Mouse (Mus musculus): ENCODE results near the gene G6pc. TPM values are rescaled to one million over a fixed set of nuclear protein-coding genes. Genes with fewer than 3 reads are reported as not detected.
"Not testable (repeated sequence)": the region's sequence is repeated elsewhere in the genome, so short reads cannot be mapped to it uniquely, and the experiment has no call there.

The G6pc gene
- 8.4 and 26.4 TPM in 2 replicates for total RNA-seq (2021)
- long read RNA-seq, experiment 1, transcript G6pc-201 (5 exons, 2,414 nt): major isoform, 8 of 12 reads
- long read RNA-seq, experiment 1, partial matches to known transcripts: 3 of 12 reads
- long read RNA-seq, experiment 1, other reads (novel, unspliced or antisense): 1 of 12 reads
- long read RNA-seq, experiment 2, transcript G6pc-201 (5 exons, 2,414 nt): major isoform, 19 of 19 reads
- long read RNA-seq, experiment 2, partial matches to known transcripts: 0 of 19 reads
- long read RNA-seq, experiment 2, other reads (novel, unspliced or antisense): 0 of 19 reads

DNA sequence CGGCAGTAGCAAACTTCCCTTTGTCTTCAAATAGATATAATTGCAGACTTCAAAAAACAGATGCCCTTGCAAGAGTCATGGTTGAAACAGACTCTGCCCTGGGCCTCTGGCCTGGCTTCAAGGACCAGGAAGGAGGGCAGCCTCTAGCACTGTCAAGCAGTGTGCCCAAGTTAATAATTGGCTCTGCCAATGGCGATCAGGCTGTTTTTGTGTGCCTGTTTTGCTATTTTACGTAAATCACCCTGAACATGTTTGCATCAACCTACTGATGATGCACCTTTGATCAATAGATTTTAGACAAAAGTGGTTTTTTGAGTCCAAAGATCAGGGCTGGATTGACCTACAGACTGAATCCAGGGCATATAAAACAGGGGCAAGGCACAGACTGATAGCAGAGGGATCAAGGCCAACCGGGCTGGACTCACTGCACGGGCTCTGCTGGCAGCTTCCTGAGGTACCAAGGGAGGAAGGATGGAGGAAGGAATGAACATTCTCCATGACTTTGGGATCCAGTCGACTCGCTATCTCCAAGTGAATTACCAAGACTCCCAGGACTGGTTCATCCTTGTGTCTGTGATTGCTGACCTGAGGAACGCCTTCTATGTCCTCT lies at the start of gene G6pc:
Gene G6pc (plus strand): TSS at position 236 of the 610 bp plus-strand sequence.
- peak; percentile 56 for DNase-seq

DNA sequence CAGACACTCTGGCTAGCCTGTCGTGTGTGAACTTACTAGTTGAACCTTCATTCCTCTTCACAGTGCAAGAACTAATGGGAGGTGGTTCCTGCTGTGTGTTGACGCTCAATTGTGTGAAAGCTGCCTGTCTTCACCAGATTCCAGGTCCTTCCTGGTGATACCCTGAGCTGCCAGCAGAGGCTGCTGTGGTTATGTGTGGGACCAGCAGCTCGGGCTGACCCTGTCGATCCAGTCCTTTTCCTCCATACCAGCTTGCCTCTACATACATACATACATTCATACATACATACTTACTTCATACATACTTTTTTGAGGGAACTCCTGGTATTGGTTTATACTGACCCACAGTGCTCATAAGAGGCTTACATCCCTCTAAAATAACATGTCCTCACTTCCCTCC lies 43.8 kb upstream of the G6pc start:
- DNase-seq: peak; percentile 85

DNA sequence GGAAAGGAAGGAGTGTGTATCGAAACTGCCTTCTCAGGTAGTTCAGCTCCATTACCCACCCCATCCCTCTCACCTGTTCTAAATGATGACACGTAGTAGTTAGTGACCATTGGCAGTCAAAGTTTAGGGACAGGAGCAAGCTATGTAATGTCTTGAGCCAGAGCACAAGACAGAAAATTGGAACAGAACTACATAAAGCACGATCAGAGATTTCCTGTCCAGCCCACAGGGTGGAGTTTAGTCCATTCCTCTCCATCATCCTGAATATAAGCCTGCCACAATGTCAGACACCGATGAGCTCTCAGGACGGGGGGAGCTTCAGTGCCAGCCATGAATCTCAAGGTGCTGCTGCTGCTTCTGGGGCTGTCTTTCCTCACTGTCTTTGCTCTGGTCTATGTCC lies 42.6 kb upstream of the G6pc start, which contains the start of gene Aoc2:
Gene Aoc2 (plus strand): TSS at position 301 of the 400 bp plus-strand sequence.
- DNase-seq: no peak

DNA sequence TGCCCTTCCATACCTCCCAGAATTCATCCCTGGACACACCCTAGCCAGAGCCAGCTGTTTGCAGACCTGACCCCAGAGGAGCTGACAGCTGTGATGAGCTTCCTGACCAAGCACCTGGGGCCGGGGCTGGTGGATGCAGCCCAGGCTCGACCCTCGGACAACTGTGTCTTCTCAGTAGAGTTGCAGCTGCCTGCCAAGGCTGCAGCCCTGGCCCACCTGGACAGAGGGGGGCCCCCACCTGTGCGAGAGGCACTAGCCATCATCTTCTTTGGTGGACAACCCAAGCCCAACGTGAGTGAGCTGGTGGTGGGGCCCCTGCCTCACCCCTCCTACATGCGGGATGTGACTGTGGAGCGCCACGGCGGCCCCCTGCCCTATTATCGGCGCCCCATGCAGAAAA lies 42.2 kb upstream of the G6pc start:
- not testable (repeated sequence) for DNase-seq

DNA sequence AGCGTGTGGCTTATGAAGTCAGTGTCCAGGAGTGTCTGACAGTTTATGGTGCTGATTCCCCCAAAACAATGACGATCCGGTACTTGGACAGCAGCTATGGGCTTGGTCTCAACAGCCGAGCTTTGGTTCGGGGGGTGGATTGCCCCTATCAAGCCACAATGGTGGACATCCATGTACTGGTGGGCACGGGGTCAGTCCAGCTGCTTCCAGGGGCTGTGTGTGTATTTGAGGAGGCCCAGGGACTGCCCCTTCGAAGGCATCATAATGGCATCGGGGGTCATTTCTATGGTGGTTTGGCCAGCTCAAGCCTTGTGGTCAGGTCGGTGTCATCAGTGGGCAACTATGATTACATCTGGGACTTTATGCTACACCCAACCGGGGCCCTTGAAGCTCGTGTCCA lies 41.2 kb upstream of the G6pc start:
- DNase-seq: no peak

DNA sequence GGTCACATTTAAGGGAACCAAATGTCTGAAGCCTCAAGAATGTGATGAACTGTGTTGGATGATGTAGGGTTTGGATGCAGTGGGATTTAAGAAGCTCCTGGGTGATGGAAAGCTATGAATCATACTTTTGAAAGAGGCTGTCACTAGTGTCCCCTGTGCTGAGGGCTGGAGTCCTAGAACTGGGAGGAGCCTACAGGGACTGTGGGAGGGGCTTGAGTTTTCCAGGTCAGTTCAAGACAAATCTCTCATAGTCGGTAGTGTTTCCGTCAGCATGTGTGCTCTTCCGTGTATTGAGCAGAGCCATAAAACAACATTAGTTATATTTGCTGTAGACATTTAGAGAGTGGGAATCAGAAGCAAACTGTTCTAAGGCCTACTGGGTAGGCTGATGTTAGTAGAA lies 40.0 kb upstream of the G6pc start:
- peak; percentile 35 for DNase-seq

DNA sequence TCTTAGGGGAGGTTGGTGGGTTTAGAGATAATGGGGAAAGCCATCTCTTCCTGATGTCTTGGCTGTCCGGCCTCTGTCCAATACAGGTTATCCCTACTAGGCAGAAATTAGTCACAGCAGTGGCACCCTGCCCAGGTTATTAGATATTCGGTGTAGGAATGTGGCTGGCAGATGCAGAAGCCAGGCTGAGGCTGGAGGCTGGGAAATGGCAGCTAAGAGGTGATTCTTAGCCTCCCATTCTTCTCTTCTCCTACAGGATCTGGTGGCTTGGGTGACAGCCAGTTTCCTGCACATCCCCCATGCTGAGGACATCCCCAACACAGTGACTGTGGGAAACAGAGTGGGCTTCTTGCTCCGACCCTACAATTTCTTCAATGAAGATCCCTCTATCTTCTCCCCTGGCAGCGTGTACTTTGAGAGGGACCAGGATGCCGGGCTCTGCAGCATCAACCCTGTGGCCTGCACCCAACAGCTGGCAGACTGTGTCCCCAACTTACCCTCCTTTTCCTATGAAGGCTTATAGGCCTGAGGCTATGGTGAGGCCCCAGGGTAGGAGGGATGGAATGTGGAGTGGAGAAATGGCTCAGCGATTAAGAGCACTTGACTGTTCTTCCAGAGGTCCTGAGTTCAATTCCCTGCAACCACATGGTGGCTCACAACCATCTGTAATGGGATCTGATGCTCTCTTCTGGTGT lies 38.3 kb upstream of the G6pc start:
- DNase-seq: peak; percentile 83

DNA sequence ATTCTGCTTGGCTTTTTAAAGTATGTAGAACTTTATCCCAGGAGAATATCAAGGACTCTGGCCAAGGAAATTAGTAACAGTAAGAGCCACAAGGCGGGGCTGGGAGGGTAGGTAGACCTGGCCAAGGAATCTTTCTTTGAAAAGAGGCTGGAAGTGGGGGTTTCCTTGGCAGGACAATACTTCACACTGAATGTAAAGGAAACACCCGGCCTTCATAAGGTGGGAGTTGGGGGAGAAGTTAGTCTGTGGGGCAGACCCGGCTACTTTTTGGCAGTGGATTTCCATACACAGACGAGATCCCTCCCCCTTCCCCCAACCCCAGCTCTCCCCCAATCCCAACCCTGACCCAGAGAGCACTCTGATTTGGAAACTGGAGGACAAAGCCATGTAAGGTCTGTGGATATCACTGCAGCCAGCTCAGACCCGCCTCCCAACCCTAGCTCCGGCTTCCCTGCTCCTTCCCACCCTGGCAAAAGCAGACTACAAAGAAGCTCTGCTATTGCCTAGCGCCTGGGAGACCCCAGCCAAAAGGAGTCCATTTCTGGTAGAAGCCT lies 36.9 kb upstream of the G6pc start, which contains the start of gene Aoc3:
Gene Aoc3 (plus strand): TSS at position 235 of the 554 bp plus-strand sequence.
- DNase-seq: peak; percentile 66

DNA sequence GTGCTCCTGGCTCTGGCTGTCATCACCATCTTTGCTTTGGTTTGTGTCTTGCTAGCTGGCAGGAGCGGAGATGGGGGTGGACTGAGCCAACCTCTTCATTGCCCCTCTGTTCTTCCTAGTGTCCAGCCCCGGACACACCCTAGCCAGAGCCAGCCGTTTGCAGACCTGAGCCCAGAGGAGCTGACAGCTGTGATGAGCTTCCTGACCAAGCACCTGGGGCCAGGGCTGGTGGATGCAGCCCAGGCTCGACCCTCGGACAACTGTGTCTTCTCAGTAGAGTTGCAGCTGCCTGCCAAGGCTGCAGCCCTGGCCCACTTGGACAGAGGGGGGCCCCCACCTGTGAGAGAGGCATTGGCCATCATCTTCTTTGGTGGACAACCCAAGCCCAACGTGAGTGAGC lies 36.4 kb upstream of the G6pc start:
- DNase-seq: not testable (repeated sequence)

DNA sequence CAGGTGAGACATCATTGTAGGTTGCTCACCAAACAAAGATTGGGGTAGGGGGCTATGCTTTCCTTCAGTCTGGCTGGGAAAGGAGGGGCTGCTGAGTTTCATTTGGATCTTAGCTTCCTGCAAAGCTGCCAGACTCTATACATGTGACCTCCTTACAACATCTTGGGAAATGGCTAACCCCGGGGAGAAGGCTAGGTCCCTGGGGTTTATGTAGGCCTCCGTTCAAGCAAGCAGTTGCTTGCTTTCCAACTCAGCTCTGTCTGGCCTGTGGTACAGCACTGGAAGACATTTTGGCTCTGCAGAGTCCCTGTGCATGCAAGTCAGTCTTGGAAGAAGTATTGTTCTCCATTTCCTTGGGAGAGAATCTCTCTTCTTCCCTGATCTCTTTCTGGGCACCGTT lies 34.8 kb upstream of the G6pc start:
- DNase-seq: peak; percentile 62

DNA sequence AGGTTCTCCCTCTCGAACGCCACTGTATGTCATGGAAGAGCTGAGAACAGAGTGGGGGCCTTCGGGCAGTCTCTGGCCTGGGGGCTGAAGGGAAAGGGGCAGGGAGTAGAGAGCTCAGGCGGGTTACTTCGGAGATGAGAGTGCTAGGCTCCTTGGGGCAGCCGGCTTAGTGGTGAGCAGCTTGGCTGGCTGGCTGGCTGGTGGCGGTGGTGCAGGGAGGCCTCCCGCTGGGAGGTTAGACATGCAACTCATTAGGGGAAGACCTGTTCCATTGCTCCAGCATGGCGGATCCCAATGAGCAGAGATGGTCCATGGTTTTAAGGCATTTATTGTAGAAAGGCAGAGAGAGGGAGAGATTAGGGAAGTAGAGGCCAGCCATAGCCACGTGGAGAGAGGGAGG lies 33.3 kb upstream of the G6pc start:
- DNase-seq: no peak

DNA sequence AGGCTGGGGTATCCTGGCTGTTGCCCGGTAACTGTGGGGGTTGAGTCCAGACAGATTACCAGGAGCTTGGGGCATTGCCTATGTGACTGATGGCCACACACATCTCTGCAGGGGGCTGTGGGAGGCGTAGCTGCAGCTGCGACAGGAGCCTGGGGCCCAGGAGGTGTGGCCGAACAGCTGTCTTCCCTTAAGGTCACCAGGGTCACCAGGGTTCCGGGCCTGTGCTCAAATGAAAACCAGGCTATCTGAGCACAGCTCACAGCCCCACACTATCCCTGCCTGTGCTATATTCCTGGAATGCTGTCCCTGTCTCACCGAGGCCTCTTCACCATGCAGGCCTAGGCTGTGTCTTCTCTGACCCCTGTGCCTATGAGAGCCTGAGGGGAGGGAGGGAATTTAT lies 32.8 kb upstream of the G6pc start:
- no peak for DNase-seq

DNA sequence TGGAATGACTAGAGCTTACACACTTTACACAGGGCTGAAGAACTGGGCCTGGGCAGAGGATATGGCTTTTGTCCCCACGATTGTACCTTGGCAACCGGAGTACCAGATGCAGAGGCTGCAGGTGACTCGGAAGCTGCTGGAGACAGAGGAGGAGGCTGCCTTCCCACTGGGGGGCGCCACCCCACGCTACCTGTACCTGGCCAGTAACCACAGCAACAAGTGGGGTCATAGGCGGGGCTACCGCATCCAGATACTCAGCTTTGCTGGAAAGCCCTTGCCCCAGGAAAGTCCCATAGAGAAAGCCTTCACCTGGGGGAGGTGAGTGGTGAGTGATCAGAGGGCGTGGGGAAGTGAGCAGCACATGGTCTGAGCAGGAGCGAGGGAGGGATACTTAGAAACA lies 31.7 kb upstream of the G6pc start:
- DNase-seq: no peak

DNA sequence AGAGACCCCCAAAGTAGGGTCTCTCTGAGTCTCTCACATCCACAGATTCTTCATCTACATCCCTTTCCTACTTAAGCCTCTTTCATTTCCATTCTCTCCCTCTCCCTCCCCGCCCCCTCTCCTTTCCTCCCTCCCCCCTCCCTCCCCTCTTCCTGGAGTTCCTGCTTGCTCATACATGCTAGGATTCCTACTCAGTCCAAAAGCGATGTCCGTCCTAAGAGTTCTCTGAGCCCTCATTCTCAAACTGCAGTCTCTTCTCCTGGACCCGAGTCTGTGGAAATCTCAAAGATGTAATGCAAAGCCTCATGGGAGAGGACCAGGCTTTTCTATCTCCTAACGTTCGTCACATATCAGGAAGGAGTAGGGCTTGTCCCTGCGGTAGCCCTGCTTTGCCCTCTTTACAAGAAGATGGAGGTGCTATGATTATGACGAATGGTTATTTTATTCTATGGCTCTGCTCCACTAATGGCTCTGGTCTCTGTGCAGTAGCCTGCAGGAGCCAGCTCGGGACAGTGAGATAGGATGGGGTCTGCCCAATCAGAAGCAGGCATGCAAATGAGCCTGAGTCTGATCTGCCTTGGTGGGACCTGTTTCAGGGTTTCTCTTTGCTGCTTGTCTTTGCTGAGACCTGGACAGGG lies 29.1 kb upstream of the G6pc start:
- peak; percentile 60 for DNase-seq

DNA sequence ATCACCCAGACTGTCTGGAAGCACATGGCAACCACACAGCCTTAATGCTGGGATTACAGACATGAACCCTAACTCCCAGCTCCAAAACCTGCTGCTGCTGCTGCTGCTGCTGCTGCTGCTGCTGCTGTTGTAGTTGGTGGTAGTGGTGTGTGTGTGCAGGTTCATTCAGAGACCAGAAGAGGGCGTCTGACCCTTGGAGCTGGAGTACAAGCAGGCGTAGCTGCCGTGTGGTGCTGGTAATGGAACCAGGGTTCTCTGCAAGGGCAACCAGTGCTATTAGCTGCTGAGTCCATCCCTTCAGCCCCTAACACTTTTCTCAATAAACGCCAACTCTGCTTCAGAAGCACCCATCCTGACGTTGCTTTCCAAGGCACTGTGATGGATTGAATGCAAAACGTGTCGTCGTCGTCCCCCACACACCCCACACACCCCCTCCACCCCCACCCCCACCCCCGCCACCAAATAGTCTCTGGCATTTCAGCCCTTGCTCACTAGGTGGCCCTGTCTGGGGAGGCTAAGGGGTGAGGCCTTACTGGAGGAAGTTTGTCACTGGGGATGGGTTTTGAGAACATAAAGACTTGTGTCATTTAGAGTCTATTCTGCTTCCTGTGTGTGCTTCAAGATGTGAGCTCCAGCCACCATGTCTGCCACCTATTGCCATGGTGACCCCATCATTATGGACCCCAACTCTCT lies 20.1 kb upstream of the G6pc start:
- no peak for DNase-seq

DNA sequence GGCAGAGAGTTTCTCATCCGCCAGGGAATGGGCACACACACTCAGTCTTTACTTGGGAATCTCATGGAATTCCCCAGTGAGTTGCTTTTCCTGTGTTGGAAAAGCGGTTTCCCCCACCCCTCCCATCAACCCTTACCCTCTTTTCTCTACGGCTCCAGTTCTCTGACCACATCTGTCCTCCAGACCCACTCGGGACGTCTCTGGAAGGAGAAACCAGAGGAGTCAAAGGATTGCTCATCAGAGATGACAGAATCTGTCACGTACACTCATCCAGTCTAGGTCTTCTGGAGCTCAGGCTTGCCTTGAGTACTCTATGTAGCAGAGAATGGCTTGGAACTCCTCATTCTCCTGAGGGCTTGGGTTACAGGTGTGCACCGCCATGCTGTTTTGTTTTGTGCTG lies 18.6 kb upstream of the G6pc start:
- no peak for DNase-seq

DNA sequence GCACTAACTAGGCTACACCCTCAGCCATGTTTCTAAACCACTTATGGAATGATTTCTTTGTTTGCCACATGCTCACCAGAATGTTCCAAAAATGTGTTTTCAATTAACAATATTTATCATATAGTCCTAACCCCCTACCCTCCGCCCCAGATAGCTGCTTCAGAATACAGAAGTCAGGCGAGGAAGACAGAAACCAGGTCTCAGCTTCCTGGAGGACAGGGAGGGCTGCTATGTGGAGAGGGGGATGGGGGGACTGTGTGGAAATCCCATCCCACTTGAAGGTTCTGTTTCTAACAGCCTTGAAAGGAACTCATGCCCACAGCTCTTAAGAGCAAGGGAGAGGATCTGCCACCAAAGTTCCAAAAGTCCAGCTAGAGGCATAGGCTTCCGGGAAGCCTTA lies 18.1 kb upstream of the G6pc start:
- DNase-seq: no peak

DNA sequence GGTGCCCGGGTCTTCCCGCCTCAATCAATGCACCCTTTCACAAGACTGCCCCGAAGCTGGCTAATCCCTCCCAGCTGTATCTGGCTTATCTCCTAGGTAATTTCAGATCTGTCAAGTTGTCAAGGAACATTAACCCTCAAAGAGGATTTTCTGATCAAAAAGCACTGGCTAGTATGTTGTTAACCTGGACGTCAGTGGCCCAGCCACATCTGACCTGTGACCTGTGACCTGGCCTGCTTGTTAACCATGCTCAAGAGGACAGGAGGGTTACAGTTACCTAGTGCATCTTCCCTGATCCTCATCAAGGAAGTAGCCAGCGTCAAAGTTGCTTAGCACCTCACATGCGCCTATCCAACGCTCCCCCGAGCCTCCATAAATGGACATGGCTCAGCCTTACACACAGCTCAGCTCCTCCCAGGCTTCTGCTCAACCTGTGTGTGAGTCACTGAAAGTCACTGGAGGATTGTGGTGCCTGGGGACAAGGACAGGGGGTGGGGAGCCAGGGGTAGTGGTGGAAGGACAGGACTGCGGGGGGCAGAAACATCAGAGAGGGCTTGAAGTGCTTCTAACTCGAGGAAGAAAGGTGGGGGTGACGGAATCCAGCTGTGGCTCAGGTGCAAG lies 16.2 kb upstream of the G6pc start:
- DNase-seq: peak; percentile 49

DNA sequence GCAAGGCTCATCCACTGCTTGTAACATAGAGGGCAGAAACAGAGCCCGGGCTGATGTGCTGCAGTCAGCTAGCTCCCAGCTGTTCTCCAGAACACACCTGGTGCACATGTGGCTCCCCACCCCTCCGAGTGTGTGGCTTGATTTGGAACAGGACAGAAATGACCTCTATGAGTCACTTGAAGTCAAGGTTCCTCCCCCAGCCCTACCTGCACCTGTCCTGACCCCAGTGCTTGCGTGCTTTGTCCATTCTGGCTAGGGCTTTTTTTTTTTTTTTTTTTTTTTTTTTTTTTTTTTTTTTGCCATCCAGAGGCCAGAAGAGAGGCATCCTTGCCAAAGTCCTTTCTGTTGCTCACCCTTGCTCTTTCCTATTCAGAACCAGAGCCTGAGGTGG lies 15.6 kb upstream of the G6pc start:
- no peak for DNase-seq

DNA sequence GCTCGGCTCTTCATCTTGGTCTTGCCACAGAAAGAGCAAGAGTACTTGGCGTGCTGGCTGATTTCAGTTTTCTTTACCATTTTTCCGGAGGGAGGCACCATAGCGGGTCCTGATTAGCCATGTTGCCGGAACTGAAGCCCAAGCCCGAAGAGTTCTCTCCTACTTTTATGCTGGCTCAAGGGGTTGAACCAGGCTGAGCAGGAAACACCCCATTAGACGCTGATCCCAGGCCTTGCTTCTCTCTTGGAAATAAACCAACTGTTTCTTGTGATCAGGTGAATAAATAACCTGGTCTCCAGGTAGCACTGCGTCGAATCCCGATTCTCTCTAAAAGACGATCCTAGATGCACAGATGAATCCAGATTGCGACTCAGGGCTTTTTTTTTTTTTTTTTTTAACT lies 13.9 kb upstream of the G6pc start:
- no peak for DNase-seq

DNA sequence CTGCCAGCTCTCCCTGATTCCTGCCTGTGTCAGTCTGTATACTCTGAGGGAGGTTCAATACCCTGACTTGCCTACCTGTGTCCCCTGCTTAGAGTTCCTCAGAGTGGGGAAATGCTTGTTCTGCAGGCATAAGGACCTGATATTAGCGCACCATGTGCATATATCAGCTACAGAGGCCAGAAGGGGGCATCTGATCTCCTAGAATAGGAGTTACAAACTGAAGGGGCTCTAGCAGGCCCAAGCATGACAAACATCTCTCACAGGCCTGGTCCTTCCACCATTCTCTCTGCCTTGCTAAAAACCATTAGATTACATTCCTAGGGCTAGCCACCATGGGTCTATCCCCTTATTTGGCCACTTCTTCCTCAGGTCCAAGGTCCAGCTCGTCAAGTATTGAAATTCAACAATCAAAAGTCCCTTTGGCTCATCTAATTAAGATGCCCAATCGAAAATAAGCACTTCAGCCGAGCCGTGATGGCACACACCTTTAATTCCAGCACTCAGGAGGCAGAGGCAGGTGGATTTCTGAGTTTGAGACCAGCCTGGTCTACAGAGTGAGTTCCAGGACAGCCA lies 12.8 kb upstream of the G6pc start:
- DNase-seq: no peak
